Mouse (Mus musculus) intestine, embryonic 16.5 days (tissue): Measurements from ENCODE around the gene Cdk2ap2. TPM values are rescaled to one million over a fixed set of nuclear protein-coding genes. Genes with fewer than 3 reads are reported as not detected.
"Not testable (repeated sequence)": the region's sequence is repeated elsewhere in the genome, so short reads cannot be mapped to it uniquely, and the experiment has no call there.

Experiments used
- ATAC-seq: fragments of 200-750 bp; cut with Nextera tagmentation; 2 replicates; pipeline ENCODE4 v1.8.0; 2017; ENCODE audit warnings: moderate TSS enrichment, moderate library complexity
- H3K27ac ChIP-seq: fragments of 300-500 bp; sonication (generic); 2 replicates; pipeline ENCODE4 v1.5.1; 2014; ENCODE audit warnings: mild to moderate bottlenecking, low read length
- H3K27me3 ChIP-seq: fragments of 300-500 bp; sonication (generic); replicated peaks from 2 replicates; pipeline ENCODE4 v1.6.1; 2014; ENCODE audit warnings: low read length, control low read depth, mixed read lengths; ENCODE audit not compliant: control insufficient read depth, insufficient read depth
- H3K36me3 ChIP-seq: fragments of 300-500 bp; sonication (generic); 2 replicates; pipeline ENCODE4 v1.6.1; 2014; ENCODE audit warnings: low read length, control low read depth; ENCODE audit not compliant: control insufficient read depth, insufficient read depth
- H3K4me1 ChIP-seq: fragments of 300-500 bp; sonication (generic); 2 replicates; pipeline ENCODE4 v1.6.1; 2014; ENCODE audit warnings: low read length, control low read depth, mixed read lengths; ENCODE audit not compliant: control insufficient read depth, insufficient read depth
- H3K4me2 ChIP-seq: fragments of 300-500 bp; sonication (generic); 2 replicates; pipeline ENCODE4 v1.6.1; 2014; ENCODE audit warnings: low read depth, low read length, control low read depth
- H3K4me3 ChIP-seq: fragments of 300-500 bp; sonication (generic); 2 replicates; pipeline ENCODE4 v1.5.1; 2014; ENCODE audit warnings: mild to moderate bottlenecking, low read length
- H3K9ac ChIP-seq: fragments of 300-500 bp; sonication (generic); 2 replicates; pipeline ENCODE4 v1.6.1; 2014; ENCODE audit warnings: low read depth, low read length
- H3K9me3 ChIP-seq: fragments of 300-500 bp; sonication (generic); 2 replicates; pipeline ENCODE4 v1.6.1; 2016; ENCODE audit warnings: low read length, control low read depth; ENCODE audit not compliant: control insufficient read depth
- WGBS: fragments of 180-500 bp; shearing (Covaris S2); extraction: QIAGEN DNeasy Blood & Tissue Kit; methylation state at CpG from one replicate; pipeline ENCODE4 v1.1.7; 2014; 5-methylcytosine and 5-hydroxymethylcytosine counted together
- polyA plus RNA-seq: library from polyadenylated mRNA; unstranded; fragments of >200 nt; fragmentation: Nextera tagmentation; extraction: Ambion mirVana; gene quantifications from 2 replicates; pipeline ENCODE4 v1.2.1, GENCODE M21; 2015

The Cdk2ap2 gene
- polyA plus RNA-seq, 1 experiment from 2014 or later = 159 TPM

GRCm38 (mm10) chr19:4055947-4056693 is 40.9 kb upstream of the Cdk2ap2 start:
- ATAC-seq = peak; percentile 24
- WGBS = 43% methylated on average over 15 of the region's 15 CpGs
- H3K4me2 ChIP-seq = no peak overlapping the region

GRCm38 (mm10) chr19:4056727-4057126 is 40.3 kb upstream of the Cdk2ap2 start:
- H3K9me3 ChIP-seq = no peaks in the 10 kb centered on the region
- peaks cover 15% of the 10 kb centered on the region for H3K4me1 ChIP-seq
- no peak for ATAC-seq
- H3K27me3 ChIP-seq = no peaks in the 10 kb centered on the region
- H3K4me3 ChIP-seq = no peak overlapping the region
- H3K36me3 ChIP-seq = no peaks in the 10 kb centered on the region
- no peak overlapping the region for H3K4me2 ChIP-seq
- WGBS = 44% methylated on average over 4 of the region's 4 CpGs
- H3K9ac ChIP-seq = peak overlapping the region; percentile 11; the same call in 1 of the 2 replicates
- peak overlapping the region; percentile 31 for H3K27ac ChIP-seq

More at GRCm38 (mm10) chr19:4055947-4056693, 40.9 kb upstream of the Cdk2ap2 start:
- peak overlapping the region; percentile 11; the same call in 1 of the 2 replicates for H3K9ac ChIP-seq
- peaks cover 15% of the 10 kb centered on the region for H3K4me1 ChIP-seq
- H3K4me3 ChIP-seq = no peak overlapping the region
- no peaks in the 10 kb centered on the region for H3K27me3 ChIP-seq
- H3K27ac ChIP-seq = peak overlapping the region; percentile 31
- no peaks in the 10 kb centered on the region; the same call in 1 of the 2 replicates for H3K9me3 ChIP-seq
- H3K36me3 ChIP-seq = no peaks in the 10 kb centered on the region

GRCm38 (mm10) chr19:4057389-4057788 is 39.6 kb upstream of the Cdk2ap2 start:
- no peak overlapping the region for H3K9ac ChIP-seq
- H3K4me3 ChIP-seq = no peak overlapping the region
- no peak for ATAC-seq
- no peaks in the 10 kb centered on the region for H3K27me3 ChIP-seq
- H3K4me2 ChIP-seq = no peak overlapping the region
- H3K27ac ChIP-seq = no peak overlapping the region
- peaks cover 15% of the 10 kb centered on the region for H3K4me1 ChIP-seq
- WGBS = 82% methylated on average over 13 of the region's 13 CpGs
- no peaks in the 10 kb centered on the region for H3K9me3 ChIP-seq
- H3K36me3 ChIP-seq = no peaks in the 10 kb centered on the region

- Histone ChIP-seq H3K9ac (no peak overlapping the region), H3K4me3 (no peak overlapping the region), H3K27ac (no peak overlapping the region), H3K9me3 (no peaks in the 10 kb centered on the region), H3K36me3 (no peaks in the 10 kb centered on the region), H3K4me1 (peaks cover 15% of the 10 kb centered on the region), H3K27me3 (no peaks in the 10 kb centered on the region), H3K4me2 (no peak overlapping the region)
- WGBS = 89% methylated on average over 7 of the region's 7 CpGs
- no peak for ATAC-seq
These were observed 39.0 kb upstream of the Cdk2ap2 start for GRCm38 (mm10) chr19:4057962-4058361.

DNA sequence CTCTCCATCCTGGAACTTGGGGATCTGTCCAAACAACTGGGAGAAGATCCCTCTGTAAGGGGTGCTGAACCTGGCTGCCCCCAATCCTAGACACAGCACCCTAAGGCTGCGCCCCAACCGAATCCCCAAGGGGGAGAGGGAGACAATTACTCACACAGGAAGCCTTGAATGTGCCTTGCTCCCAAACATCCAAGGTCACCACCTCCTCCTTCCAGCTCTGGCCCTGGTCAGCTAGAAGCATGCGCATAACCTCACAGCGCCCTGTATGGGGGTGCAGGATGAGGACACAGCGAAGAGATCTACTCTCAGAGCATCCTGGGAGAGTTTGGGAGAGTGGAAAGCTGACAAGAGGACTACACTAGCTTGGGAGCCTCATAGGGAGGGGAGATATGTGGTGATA is 38.4 kb upstream of the Cdk2ap2 start:
- H3K4me2 ChIP-seq = peak overlapping the region; percentile 27; the same call in 1 of the 2 replicates
- H3K9me3 ChIP-seq = no peaks in the 10 kb centered on the region
- WGBS = 87% methylated on average over 5 of the region's 5 CpGs
- ATAC-seq = no peak
- peak overlapping the region; percentile 21; the same call in 1 of the 2 replicates for H3K4me3 ChIP-seq
- H3K4me1 ChIP-seq = peaks cover 15% of the 10 kb centered on the region
- H3K9ac ChIP-seq = peak overlapping the region; percentile 48
- peak overlapping the region; percentile 92 for H3K27ac ChIP-seq
- no peaks in the 10 kb centered on the region for H3K27me3 ChIP-seq
- H3K36me3 ChIP-seq = no peaks in the 10 kb centered on the region

GRCm38 (mm10) chr19:4059069-4059740 is 37.8 kb upstream of the Cdk2ap2 start, which contains the start of gene Gstp3:
Gene Gstp3, minus strand, starts transcription at chr19:4059569.
- H3K4me3 ChIP-seq = peak within 1 kb of the TSS; percentile 21
- peak within 1 kb of the TSS; percentile 92 for H3K27ac ChIP-seq
- no peaks in the 10 kb centered on the region for H3K9me3 ChIP-seq
- no peaks in the 10 kb centered on the region for H3K36me3 ChIP-seq
- peaks cover 15% of the 10 kb centered on the region for H3K4me1 ChIP-seq
- no peaks in the 10 kb centered on the region for H3K27me3 ChIP-seq
- ATAC-seq = peak; percentile 90
- WGBS = 57% methylated on average over 15 of the region's 15 CpGs
- H3K4me2 ChIP-seq = peak within 1 kb of the TSS; percentile 27; the same call in 1 of the 2 replicates
- peak within 1 kb of the TSS; percentile 48 for H3K9ac ChIP-seq

DNA sequence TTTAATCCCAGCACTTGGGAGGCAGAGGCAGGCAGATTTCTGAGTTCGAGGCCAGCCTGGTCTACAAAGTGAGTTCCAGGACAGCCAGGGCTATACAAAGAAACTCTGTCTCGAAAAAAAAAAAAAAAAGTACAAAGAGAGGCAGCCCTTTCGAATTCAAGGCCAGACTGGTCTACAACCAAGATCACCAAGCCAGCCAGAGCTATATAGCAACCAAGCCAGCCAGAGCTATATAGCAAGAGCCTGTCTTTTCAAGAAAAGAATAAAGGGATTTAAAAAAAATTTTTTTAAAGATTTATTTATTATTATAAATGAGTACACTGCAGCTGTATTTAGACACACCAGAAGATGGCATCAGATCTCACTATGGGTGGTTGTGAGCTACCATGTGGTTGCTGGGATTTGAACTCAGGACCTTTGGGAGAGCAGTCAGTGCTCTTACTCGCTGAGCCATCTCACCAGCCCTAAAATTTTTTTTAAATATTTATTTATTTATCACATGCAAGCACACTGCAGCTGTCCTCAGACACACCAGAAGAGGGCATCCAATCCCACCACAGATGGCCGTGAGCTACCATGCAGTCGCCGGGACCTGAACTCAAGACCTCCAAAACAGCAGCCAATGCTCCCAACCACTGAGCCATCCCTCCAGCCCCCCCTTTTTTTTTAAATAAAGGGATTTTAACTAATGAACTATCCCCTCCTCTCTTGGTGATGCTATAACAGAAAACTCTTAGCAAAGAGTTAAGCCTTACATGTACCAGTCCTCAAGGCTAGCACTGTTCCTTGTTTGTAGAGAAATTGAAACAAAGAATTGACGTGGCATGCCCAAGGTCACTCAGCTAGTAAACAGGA is 36.7 kb upstream of the Cdk2ap2 start:
- not testable (repeated sequence) for ATAC-seq, H3K4me2 ChIP-seq, H3K9ac ChIP-seq, H3K4me3 ChIP-seq, H3K36me3 ChIP-seq, H3K27me3 ChIP-seq, H3K27ac ChIP-seq, H3K9me3 ChIP-seq
- WGBS = 89% methylated on average over 8 of the region's 8 CpGs
- H3K4me1 ChIP-seq = peaks cover 14% of the 10 kb centered on the region

GRCm38 (mm10) chr19:4060899-4061465 is 36.0 kb upstream of the Cdk2ap2 start:
- Histone ChIP-seq H3K4me2 (no peak overlapping the region), H3K9me3 (no peaks in the 10 kb centered on the region), H3K27ac (no peak overlapping the region), H3K4me3 (no peak overlapping the region), H3K4me1 (peaks cover 9% of the 10 kb centered on the region), H3K9ac (no peak overlapping the region), H3K36me3 (no peaks in the 10 kb centered on the region), H3K27me3 (no peaks in the 10 kb centered on the region)
- no peak for ATAC-seq
- 94% methylated on average over 6 of the region's 6 CpGs for WGBS
